Mouse (Mus musculus): ENCODE data around the gene Hspb9.

Hspb9 gene

GRCm38 (mm10) chr11:100728601-100729000 lies 15.0 kb downstream of the Hspb9 start:
- DNase-seq (ENCODE audit: extremely low spot score, low read depth, low spot score): no peak

- no peak for DNase-seq (ENCODE audit: extremely low spot score, low read depth, low spot score)
These were observed 16.3 kb downstream of the Hspb9 start for GRCm38 (mm10) chr11:100729976-100730375.

GRCm38 (mm10) chr11:100730477-100731205 lies 17.0 kb downstream of the Hspb9 start:
- no peak for DNase-seq (ENCODE audit: extremely low spot score, low read depth, low spot score)

GRCm38 (mm10) chr11:100735134-100735865 lies 21.6 kb downstream of the Hspb9 start:
- DNase-seq (ENCODE audit: extremely low spot score, low read depth, low spot score): no peak

GRCm38 (mm10) chr11:100735954-100736745 lies 22.5 kb downstream of the Hspb9 start:
- no peak for DNase-seq (ENCODE audit: extremely low spot score, low read depth, low spot score)

GRCm38 (mm10) chr11:100736746-100737080 lies 23.1 kb downstream of the Hspb9 start:
- DNase-seq (ENCODE audit: extremely low spot score, low read depth, low spot score): no peak

- no peak for DNase-seq (ENCODE audit: extremely low spot score, low read depth, low spot score)
These were observed 23.6 kb downstream of the Hspb9 start for GRCm38 (mm10) chr11:100737105-100737733.

GRCm38 (mm10) chr11:100738066-100738604 lies 24.5 kb downstream of the Hspb9 start, which contains the start of gene Rab5c:
TSS of gene Rab5c (minus strand) at chr11:100738215.
- peak; percentile 96 for DNase-seq (ENCODE audit: extremely low spot score, low read depth, low spot score)

- DNase-seq (ENCODE audit: extremely low spot score, low read depth, low spot score): no peak
These were observed 25.1 kb downstream of the Hspb9 start for GRCm38 (mm10) chr11:100738749-100739148.

- DNase-seq (ENCODE audit: extremely low spot score, low read depth, low spot score): no peak
These were observed 27.7 kb downstream of the Hspb9 start for GRCm38 (mm10) chr11:100741348-100741747.

- DNase-seq (ENCODE audit: extremely low spot score, low read depth, low spot score): peak; percentile 12
These were observed 31.4 kb downstream of the Hspb9 start for GRCm38 (mm10) chr11:100745085-100745484.

GRCm38 (mm10) chr11:100746546-100746945 lies 32.9 kb downstream of the Hspb9 start:
- no peak for DNase-seq (ENCODE audit: extremely low spot score, low read depth, low spot score)

- DNase-seq (ENCODE audit: extremely low spot score, low read depth, low spot score): no peak
These were observed 33.5 kb downstream of the Hspb9 start for GRCm38 (mm10) chr11:100747114-100747513.

GRCm38 (mm10) chr11:100748620-100749019 lies 35.0 kb downstream of the Hspb9 start:
- DNase-seq (ENCODE audit: extremely low spot score, low read depth, low spot score): no peak

GRCm38 (mm10) chr11:100749469-100749868 lies 35.8 kb downstream of the Hspb9 start:
- DNase-seq (ENCODE audit: extremely low spot score, low read depth, low spot score): no peak

GRCm38 (mm10) chr11:100750127-100750526 lies 36.5 kb downstream of the Hspb9 start:
- no peak for DNase-seq (ENCODE audit: extremely low spot score, low read depth, low spot score)

GRCm38 (mm10) chr11:100752294-100752693 lies 38.6 kb downstream of the Hspb9 start:
- DNase-seq (ENCODE audit: extremely low spot score, low read depth, low spot score): no peak

GRCm38 (mm10) chr11:100754021-100754692 lies 40.5 kb downstream of the Hspb9 start:
- no peak for DNase-seq (ENCODE audit: extremely low spot score, low read depth, low spot score)

- no peak for DNase-seq (ENCODE audit: extremely low spot score, low read depth, low spot score)
These were observed 41.0 kb downstream of the Hspb9 start for GRCm38 (mm10) chr11:100754693-100755057.

GRCm38 (mm10) chr11:100756476-100756875 lies 42.8 kb downstream of the Hspb9 start:
- no peak for DNase-seq (ENCODE audit: extremely low spot score, low read depth, low spot score)

Data from hindlimb bud, embryonic 11.5 days (tissue).